Mouse (Mus musculus) liver, postnatal 0 days (tissue): ENCODE measurements around the gene Lpcat2b.

Experiments
- CTCF ChIP-seq: sonication (generic); IDR thresholded peaks from 2 replicates; pipeline ENCODE4 v1.5.1; 2016; ENCODE audit warnings: antibody characterized with exemption, low read depth
- EP300 ChIP-seq: IDR thresholded peaks from 2 replicates; pipeline ENCODE4 v1.6.1; 2016; ENCODE audit warnings: antibody characterized with exemption, low read depth, mild to moderate bottlenecking

DNA sequence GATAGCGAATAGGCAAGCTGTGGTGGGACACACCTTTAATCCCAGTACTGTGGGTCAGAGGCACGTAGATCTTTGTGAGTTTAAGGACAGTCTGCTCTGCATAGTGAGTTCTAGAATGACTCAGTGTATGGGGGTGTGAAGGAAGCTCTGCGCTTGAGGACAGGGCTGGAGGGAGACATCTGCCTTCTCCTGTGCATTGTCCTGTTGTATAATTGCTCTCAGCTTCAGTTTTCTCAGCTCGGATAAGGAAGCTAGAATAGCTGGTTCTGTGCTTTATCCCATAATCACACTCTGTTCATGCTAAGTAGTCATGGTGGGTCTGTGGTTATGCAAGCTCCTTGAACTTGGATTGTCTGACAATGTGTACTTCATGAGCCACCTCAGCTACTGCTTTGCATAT is 17.4 kb downstream of the Lpcat2b start:
- TF ChIP-seq CTCF = no peak
- TF ChIP-seq EP300 = no peak
